Mouse (Mus musculus) brain, embryonic 14.5 days (tissue): ENCODE measurements at regions not wholly inside any gene's neighbourhood (a gene's known extent, or its start where the extent isn't known, plus 50 kb on each side); places are given as distances from the start of the nearest gene placed in this dataset.

Experiments used
- CTCF ChIP-seq: fragments of 200-500 bp; IDR thresholded peaks from 2 replicates; pipeline ENCODE4 v1.5.1; 2012; ENCODE audit warnings: inconsistent platforms, mild to moderate bottlenecking, moderate library complexity, borderline replicate concordance; ENCODE audit not compliant: insufficient read depth, insufficient read length; ENCODE audit errors: extremely low read depth
- POLR2A ChIP-seq: fragments of 200-500 bp; IDR thresholded peaks from 2 replicates; pipeline ENCODE4 v1.6.1; 2012; ENCODE audit warnings: mild to moderate bottlenecking, inconsistent platforms, borderline replicate concordance; ENCODE audit not compliant: poor library complexity, insufficient read depth, insufficient read length, severe bottlenecking; ENCODE audit errors: extremely low read depth

DNA sequence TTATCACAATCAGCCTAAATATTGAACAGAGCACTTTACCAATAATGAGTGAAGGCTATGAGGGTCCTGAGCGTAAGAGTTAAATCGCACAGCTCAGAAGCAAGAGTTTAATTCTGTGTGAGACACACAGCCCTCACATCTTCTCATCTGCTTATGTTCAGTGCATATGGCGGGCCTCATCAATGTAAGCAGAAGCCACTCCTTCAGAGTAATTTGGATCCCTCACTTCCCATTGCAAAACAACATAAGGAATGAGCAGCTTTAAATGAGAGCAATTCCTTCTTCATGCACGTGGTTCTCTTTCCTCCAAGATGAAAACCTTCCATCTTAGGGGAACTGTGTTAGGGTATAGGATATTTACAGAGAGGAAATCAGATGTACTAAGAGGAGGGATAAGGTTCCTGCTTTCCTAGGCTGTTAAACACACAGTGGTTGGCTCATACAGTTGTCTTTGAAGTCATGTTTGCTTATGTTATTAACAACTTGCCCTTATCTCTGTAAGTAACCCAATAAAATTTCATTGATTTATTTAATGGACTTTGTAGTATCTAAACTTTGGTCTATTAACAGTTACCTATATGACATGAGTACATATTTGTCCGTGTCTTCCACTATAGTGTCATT, 1774.2 kb downstream of the Efnb2 start:
- TF ChIP-seq CTCF = no peak
- TF ChIP-seq POLR2A = no peak
